Mouse (Mus musculus) hindlimb bud, embryonic 11.5 days (tissue): ENCODE data around the gene St8sia1.

Experiments used
- DNase-seq: peaks from one replicate; pipeline ENCODE4 v3.0.0-alpha.2; 2012; ENCODE audit warnings: low read depth, low spot score; ENCODE audit errors: extremely low spot score

The St8sia1 gene

DNA sequence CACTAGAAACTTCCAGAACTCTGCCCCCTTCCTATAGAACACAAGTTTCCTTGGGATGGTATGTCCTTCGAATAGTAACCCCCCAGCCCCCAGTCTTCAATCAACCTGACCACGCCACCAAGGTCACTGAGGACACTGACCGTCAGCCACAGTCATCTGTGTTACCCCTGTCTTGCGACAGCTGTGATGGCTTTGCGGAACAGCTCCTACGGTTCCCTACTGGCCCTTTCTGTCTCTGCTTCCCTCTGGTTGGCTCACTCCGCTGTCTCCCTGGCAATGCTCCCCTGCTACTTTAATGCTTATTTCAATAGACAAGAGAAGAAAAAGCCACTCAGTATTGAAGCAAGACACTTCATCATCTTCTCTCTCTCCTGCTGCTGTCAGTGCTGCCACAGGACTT lies 170.8 kb downstream of the St8sia1 start:
- DNase-seq, result no peak

DNA sequence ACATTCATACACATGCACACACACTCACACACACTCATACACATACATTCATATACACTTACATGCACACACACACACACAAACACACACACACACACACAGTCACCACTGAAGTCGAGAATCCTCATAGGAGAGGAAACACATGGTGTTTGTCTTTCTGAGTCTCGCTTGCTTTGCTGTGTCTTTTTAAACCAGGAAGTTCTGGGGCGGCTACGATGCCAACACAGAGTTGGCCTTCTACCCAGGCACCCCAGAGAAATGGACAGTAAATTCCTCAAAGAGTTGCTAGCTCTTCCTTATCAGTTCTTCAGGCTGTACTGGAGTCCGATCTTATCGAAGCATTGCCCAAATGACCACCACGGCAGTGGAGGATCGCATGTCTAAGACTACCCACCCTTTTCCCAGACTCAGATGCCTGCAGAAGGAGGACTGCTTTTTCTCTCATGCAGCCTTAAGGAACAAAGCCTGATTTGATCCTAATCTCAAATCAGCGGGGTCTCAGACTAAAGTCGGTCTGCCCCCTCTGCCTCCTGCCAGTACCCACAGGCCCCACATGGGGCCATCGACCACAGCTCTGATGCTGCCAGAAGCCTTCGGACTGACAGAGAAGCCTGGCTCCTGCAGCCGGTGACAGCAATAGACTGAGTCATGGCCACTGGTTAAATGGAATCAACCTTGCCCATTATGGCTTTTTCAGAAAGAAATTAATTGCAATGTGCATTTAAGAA lies 171.8 kb downstream of the St8sia1 start:
- DNase-seq, result no peak

DNA sequence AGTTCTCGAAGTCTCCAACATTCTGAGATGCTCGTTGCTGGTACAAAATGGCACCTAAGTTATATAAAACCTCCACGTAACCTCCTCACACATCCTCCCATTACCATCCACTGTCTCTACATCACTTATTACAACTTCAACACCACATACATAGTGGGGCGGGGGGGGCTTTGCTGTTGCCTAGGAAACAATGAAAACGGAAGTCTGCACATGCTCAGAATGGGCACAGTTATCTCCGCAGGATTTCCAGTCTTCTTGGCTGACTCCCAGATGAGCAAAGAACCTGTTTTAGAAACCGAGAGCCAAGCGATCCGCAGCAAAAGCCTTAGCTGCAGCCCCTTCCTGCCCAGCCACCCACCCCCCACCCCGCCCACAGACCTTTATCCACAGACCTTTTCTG lies 174.5 kb downstream of the St8sia1 start:
- no peak for DNase-seq

DNA sequence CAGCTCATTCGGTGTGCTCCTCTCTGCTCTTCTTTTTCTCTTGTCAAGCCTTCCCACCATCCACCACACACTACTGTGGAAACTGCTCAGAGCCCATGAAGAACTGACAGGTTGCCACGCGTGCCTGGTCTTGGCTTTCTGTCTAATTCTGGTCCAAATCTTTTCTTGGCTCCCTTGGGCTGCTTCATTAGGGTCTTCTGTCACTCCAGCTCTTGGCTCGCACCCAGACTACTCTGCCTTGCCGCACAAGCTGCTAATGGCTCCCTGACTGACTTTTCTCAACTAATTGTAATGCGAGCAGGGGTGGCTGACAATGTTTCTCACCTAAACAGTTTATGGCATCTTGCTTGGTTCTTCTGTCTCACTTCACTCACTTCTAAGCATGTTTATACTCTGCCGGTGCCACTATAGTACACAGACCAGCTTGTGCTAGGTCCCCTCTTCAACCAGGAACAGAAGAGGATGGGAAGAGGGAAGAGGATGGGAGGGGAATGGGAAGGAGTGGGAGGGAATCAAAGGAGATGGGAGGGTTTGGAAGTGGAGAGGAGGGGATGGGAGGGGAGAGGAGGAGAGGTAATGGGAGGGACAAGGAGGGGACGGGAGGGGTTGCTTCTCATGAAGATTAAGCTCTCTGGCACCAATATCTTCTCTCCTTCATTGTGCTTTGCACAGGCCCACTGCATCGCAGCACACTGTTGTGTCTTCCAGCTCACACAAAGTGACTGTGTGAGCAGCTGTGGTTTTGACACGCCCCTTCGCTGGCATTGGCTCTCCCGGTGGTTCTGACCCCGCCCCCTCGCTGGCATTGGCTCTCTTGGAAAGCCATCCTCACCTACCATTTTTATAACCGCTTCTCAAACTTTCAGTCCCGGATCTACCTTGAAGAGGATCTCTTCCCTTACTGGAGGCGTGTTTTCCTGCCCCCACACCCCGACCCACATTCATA lies 175.9 kb downstream of the St8sia1 start:
- DNase-seq, result no peak

DNA sequence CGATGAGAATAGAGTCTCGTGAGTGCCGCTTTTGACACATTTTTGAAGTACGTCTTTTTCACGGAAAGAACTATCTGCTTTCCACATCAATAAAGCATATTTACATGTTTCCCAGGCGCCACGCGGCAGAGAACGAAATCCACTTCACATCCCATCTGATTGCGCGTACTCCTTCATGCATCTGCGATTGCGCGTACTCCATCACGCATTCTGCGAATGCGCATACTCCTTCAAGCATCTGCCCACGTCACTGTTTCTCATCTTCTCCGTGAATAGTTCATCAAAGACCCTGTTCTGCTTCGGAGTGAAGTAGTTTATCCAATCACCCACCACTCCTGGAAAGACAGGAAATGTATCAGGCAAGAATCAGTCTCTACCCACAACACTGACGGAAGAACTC lies 178.1 kb downstream of the St8sia1 start:
- DNase-seq, result no peak

DNA sequence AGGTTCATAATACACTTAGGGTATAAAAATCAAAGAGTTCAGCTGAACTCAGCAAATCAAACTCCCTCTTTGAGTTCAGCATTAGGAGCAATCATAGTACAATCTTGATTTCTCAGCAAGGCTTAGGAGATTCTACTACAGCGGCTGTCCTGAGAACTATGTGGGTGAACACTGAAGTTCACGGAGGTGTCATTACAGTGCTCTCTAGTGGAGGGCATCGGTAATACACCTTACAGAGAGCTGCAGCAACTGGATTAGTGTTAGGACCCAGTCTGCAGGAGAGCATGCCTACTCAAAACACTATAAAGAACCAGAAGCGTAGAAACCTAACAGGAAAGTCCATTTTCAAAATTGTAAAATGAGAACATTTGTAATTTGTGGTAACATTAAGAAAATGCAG lies 178.9 kb downstream of the St8sia1 start:
- peak; percentile 47 for DNase-seq

DNA sequence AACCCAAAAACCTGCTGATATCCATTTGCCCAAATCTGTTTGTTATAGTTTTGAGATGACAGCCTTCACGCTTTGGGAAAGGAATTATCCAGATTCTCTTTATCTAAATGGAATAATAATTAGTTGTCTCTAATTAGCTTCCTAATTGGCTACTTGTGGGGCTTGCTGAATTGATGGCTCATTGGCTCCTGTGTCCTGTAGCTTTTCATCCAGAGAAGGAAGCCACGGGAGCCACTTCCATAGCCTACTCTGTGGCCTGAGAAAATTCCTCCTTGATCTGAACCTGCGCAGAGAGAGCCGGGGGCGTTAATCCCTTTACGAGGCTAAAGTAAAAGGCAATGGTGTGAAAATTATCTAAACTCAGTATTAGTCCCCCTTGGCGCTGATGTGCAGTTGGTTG lies 183.0 kb downstream of the St8sia1 start:
- no peak for DNase-seq

DNA sequence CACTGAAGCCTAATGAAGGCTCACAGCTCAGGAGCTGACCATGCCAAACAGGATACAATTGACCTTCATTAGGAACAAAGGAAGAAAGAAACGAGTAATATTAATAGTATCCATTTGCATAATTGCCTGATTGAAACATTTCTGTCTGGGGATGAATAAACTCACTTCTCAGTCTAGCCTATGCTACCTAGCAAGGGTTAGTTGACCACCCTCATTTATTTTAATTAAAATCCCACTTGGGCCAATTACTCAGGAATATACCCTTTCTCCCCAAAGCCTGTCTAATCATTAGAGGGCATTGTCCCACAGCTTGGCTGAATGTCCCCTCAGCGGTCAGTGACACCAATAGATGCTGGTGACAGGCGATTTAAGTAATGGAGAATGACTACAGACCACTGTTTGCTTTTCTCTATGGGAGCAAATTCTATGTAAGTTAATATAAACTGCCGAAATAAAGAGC lies 183.6 kb downstream of the St8sia1 start:
- DNase-seq, result no peak

DNA sequence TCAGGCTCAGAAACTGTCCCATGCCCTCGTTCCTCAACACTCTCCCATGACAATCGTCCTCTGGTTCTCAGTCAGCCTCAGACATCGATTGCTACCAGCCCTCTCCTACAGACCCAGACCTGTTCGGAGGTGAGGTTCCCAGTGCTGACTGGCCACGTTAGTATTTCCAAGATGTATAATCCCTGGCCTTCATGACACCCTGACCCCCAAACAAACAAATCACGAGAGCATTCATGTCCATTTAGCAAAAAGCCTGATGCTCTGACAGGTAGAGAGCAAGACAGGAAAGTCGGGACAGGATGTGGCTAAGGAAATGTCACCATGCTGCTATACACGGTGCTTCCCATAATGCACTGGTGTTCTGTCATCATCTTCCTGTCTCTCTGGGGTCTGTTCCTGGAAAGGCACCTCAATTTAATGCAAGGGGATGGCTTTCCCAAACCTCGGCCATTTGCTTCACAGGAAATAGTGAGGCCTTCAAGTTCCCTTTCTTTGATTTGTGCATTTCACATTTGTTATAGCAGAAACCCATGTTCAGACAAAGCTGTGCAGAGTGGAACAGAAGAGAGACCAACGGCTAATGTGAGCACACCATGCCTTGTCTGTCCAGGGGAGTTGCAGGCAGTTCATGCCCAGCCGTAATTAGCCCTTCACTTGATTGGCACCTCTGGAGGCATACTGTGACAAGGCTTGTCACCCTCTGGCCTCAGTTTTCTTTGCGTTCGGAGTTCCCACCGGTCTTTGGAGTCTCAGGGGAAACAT lies 184.3 kb downstream of the St8sia1 start:
- no peak for DNase-seq

DNA sequence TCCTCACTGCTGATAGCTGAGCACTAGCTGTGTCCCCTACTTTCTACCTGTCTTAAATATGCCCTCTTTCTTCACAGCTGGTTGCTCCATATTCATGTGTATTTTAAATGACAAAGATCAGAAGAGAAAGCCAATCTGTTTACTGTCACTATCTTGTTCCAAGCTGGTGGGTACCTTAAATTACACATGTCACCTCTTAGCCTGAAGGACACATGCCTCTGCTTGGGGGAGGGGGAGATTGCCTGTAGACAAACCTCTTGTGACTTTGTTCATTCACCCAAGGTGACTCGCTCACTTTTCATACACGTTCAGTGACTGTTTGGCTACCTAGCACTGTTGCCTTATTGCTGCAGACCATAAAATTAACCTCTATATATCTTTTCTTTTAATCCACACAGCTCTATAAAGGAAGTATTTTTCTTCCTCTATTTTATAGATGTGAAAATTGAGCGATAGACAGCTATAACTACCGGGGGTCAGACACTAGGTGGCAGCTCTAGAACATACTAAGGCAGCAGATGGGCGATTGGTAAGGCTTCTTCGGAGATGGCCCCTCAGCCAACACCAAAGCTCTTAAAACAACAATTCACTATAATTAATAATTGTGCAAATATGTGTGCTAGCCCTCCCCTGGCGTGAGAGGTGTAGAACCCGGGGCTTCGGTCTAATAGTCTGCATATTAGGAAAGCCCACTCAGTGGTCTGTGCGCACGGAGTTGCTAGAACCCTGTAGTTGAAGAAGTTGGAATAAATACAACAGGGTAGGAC lies 185.0 kb downstream of the St8sia1 start:
- DNase-seq, result no peak

DNA sequence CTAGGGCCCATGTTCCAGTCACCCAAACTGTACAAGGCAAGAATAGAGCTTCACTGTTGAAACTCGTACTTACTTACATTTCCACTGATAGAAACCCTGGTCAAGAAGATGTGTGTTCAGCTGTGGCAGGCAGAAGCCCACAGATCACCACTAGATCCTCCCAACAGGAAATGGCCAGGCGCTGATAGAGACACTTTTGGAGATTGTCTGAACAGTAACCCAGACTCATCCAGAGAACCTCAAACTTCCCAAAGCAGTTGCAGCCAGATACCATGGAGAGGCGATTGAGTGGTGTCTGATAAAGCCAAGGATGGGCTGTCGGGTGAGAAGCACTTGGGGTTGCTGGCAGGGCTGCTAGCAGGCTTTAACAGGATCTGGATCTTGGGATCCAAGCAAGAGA lies 187.3 kb downstream of the St8sia1 start:
- DNase-seq, result no peak

DNA sequence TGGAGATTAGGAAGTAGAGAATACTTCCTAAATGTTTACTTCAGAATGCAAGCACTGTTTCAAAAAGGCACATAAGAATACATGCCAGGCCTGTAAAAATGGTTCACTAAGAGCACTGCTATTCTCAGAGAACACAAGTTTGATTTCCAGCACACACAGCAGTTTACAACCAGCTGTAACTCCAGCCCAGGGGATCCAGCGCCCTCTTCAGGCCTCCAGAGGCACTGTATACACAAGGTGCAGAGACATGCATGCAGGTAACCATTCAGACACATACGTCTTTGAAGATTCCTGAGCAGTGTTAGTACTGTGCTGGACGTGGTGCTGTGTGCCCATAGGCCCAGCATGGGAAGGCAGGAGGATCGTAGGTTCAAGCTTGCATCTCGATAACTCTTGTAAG lies 190.7 kb downstream of the St8sia1 start:
- DNase-seq, result no peak

DNA sequence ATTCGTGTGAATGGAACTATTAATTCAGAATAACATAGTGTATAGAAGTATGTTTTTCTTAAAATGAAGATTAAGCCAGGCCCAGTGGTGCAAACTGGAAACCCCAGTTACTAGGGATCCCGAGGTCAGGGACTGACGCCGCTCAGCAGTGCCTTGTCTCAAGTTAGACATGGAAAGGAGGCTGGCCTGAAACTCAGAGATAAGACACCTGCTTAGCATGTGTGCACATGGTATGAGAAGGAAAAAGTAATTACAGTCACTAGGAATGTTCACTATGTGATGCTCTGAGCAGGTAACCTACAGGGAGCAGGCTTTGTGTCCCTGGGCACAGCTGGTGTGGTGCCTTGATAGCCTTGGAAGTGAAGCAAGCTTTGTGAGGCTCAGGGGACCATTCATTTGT lies 192.6 kb downstream of the St8sia1 start:
- DNase-seq, result no peak
